Mouse (Mus musculus): ENCODE data around the gene Srpk2.

DNA sequence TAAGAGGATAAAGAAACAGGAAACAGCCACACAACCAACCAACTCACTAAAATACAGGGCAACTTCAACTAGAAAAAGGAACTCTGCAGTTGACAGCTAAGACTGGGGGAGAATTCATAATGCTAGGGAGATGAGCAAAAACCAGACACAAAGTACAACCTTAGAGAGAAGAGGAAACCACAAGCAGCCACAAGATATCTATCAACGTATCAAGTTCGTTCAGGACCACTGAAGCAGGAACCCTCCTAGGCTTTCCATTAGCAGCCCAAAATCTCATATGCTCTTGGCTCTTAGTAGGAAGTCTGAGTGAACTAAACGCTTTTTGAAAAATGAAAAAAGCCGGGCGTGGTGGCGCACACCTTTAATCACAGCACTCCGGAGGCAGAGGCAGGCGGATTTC, 47.1 kb downstream of the Srpk2 start:
- TF ChIP-seq POLR2A (IDR thresholded peaks at IDR 0.05; ENCODE audit: borderline replicate concordance, low read depth, low read length), result no peak
- no peak for TF ChIP-seq CTCF (IDR thresholded peaks at IDR 0.05; ENCODE audit: low read depth, low read length)

All from bone marrow macrophage, adult 2 months (primary cell).